Mouse (Mus musculus) heart, adult 11 months (tissue): Measurements from ENCODE around the gene Urm1.
"Not testable (repeated sequence)": the region's sequence is repeated elsewhere in the genome, so short reads cannot be mapped to it uniquely, and the experiment has no call there.

Source experiments
- DNase-seq: peaks from one replicate; pipeline ENCODE4 v3.0.0; 2022

The Urm1 gene

DNA sequence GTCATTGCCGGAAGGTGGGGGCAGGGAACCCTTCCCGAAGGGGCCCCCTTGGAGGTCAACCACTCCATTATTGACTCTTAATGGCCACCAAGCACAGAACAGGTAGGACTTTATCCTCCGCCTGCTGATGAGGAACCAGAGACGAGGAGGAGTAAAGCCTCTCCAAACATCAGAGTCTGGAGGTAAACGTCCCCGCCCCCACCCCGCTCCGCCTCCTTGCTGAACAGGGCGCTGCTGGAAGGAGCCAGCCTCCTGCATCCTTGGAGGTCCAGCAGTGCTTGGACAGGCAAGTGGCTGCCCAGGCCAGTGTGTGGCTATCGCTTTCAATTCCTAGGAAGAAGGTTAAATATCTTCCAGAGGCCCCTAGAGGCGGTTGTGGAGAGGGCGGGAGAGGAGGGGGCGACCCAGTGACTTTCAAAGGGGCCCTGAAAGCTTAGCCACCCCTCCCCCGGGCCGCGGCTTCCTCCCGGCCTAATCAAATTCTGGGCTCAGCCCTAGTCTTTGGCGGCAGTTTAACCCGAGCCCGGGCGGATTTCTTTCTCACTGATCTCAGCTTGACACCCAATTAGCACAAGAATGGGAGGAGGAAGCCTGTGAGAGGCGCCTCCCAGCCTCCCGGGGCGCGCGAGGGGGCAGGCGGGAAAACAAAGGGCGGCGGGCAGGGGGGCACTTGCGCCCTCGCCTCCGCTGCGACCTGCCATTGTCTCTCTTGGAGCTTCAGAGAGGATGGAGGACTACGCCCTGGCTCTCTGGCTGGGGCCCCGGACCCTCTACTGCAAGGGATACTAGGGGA lies at the start of gene Urm1:
Urm1 (plus strand) TSS at position 51 of the 793 bp plus-strand sequence.
- DNase-seq, result peak; percentile 98

GRCm38 (mm10) chr2:29770162-29770561 lies 49.7 kb upstream of the Urm1 start:
- peak; percentile 74 for DNase-seq

DNA sequence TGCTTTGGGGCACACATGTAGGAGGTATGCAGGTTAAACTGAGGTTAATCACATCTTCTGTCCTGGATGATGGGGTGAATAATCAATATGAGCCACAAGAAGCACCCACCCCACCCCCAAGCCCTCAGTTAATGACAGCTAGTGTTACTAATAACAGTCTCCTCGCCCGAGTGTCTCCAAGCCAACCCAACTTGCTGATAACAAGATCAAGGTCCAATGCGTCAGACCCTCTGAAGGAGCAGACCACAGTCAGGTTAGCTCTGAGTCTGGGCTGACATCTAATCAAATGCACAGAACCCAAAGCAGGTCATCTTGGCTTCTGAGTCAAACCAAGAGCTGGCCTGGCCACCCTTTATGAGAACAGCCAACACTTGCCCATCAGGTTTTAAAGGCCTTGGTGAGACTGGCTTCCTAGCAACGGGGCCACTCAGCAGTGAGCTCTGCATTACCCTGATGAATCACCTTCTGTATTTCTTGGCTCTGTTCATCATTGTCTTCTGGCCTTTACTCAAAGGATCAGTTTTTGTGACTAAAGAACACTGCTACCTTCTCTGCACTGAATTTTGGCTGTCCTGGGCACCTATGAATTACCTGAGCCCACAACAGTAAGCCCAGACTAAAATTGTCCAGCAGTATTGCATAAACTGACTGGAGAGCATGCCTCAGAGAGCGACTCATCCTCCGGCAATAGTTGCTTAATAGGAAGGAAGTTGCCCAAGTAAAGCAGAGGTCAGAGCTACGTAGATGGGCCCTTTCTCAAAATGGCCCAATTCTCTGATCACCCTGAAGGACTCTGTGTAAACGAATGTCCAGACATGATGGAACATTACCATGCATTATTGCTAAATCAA lies 48.0 kb upstream of the Urm1 start:
- peak; percentile 82 for DNase-seq

GRCm38 (mm10) chr2:29773323-29773722 lies 46.6 kb upstream of the Urm1 start:
- no peak for DNase-seq

GRCm38 (mm10) chr2:29781256-29781655 lies 38.6 kb upstream of the Urm1 start:
- not testable (repeated sequence) for DNase-seq

DNA sequence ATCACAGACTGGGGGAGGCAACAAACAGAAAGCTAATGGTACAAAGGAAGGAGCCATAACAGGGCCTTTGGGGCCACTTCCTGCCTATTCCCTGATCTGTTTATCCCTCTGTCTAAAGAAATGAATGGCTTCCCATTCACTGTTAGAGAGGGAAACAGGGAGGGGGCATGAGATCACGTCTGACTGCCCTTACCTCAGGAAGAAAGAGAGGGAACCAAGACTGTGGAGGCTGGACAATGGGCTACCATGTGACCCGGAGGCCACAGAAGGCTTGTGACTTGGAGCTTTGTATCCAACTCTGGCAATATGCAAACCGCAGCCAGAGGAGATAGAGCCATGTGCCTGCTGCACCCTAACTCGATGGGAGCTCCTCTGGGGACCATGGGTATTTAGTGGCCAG lies 35.6 kb upstream of the Urm1 start:
- DNase-seq, result no peak

GRCm38 (mm10) chr2:29787104-29787917 lies 32.6 kb upstream of the Urm1 start, which contains the start of gene Coq4:
Gene Coq4 (plus strand): TSS chr2:29787493.
- peak; percentile 99 for DNase-seq

GRCm38 (mm10) chr2:29787937-29788681 lies 31.8 kb upstream of the Urm1 start, which contains the start of gene Trub2:
Gene Trub2 (minus strand): TSS chr2:29788502.
- peak; percentile 98 for DNase-seq

GRCm38 (mm10) chr2:29792772-29793487 lies 26.9 kb upstream of the Urm1 start:
- no peak for DNase-seq

GRCm38 (mm10) chr2:29802075-29802826 lies 17.6 kb upstream of the Urm1 start, which contains the start of gene Slc27a4:
Gene Slc27a4 (plus strand): TSS chr2:29802634.
- peak; percentile 100 for DNase-seq

- DNase-seq, result no peak
Measured at GRCm38 (mm10) chr2:29802827-29803201, 17.1 kb upstream of the Urm1 start.

- no peak for DNase-seq
Measured at GRCm38 (mm10) chr2:29803400-29803831, 16.5 kb upstream of the Urm1 start.

DNA sequence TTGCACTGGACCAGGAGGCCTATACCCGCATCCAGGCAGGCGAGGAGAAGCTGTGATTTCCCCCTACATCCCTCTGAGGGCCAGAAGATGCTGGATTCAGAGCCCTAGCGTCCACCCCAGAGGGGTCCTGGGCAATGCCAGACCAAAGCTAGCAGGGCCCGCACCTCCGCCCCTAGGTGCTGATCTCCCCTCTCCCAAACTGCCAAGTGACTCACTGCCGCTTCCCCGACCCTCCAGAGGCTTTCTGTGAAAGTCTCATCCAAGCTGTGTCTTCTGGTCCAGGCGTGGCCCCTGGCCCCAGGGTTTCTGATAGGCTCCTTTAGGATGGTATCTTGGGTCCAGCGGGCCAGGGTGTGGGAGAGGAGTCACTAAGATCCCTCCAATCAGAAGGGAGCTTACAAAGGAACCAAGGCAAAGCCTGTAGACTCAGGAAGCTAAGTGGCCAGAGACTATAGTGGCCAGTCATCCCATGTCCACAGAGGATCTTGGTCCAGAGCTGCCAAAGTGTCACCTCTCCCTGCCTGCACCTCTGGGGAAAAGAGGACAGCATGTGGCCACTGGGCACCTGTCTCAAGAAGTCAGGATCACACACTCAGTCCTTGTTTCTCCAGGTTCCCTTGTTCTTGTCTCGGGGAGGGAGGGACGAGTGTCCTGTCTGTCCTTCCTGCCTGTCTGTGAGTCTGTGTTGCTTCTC lies 4.0 kb upstream of the Urm1 start:
- DNase-seq, result peak; percentile 89

GRCm38 (mm10) chr2:29817426-29818232 lies 2.2 kb upstream of the Urm1 start:
- peak; percentile 97 for DNase-seq

DNA sequence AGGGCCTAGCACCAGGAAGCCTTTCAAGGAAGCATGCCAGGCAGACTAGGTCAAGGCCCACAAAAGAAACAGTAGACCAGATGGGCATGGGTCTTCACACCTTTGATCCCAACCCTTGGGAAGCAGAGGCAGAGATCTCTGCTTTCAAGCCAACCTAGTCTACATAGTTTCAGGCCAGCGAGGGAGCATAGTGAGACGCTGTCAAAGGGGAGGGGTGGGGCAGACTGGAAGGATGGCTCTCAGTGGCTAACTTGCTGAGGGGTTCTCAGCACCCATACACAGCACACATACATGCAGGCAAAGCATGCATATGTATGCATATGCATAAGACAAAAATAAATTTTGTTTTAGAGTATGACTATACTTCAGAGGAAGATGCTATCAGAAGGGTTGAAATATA lies 512 bp upstream of the Urm1 start:
- no peak for DNase-seq

DNA sequence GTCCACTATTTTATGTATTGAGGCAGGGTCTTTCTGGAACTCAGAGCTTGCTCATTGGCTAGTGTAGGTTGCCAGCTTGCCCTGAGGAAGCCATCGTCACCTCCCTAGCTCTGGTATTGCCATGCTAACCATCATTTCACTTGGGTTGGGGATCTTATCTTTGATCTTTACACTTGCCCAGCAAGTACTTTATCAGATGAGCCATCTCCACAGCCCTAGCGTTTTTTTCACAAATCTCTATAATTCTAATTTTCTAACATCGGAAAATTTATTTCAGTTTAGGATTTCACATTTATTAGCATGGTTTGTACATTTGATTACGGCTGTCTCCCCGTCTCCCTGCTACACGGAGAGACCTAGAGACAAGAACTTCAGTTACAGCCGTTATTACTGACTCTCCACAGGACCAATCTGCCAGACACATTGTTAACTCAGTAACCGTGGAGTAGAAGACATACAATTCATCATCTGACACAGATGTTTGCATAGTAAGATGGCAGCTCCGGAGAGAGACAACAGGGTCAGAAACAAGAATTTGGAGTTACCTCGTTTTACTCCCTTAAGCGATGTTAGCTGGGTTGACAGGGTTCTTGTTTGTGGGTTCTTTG lies 6.5 kb downstream of the Urm1 start:
- no peak for DNase-seq

DNA sequence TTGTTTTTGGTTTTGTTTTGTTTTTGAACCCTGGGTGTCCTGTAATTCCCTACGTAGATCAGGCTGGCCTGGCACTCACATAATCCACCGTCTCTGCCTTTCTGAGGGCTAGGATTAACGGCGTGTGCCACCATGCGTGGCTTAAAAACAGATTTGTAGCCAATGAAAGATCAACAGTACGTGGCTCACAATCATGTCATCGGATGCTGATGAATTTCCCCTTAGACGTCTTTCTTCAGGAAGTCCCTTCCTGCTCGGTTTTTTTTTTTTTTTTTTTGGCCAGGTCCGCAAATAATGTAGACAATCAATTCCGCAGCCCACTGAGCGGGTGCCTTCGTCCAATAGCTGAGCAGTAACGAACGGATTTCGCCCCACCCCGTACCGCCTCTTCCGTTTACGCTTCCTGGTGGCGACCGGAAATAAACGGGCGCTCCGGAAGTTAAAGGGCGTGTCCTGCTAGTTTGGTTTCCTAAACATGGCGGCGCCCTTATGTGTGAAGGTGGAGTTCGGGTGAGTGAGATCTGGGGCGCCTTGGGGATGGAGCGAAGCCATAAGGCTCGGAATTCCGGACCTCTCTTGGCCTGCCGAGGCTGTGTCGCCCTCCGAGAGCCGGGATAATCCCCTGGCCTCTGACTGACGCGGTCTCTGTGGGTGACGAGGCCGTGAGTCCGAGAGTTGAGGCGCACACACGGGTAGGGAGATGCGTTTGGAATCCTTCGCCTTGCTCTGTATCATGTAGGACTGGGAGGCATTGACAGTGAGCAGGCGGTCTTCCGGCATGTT lies 7.2 kb downstream of the Urm1 start:
- peak; percentile 100 for DNase-seq

DNA sequence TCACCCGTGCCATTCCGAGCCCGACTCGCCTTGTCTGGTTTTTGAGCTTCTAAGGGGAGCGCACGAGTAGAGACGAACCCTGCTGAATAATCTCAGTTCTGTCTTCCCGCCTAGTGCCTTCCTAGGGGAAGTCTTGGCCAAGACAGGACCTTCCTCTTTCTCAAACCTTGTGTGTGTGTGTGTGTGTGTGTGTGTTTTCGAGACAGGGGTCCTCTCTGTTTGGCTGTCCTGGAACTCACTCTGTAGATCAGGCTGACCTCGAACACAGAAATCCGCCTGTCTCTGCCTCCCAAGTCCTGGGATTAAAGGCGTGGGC lies 7.8 kb downstream of the Urm1 start:
- DNase-seq, result no peak
